Mouse (Mus musculus): ENCODE measurements at regions not wholly inside any gene's neighbourhood (a gene's known extent, or its start where the extent isn't known, plus 50 kb on each side); places are given as distances from the start of the nearest gene placed in this dataset.

- Histone ChIP-seq H3K4me1 (ENCODE audit: control insufficient read depth, insufficient read depth, low read length) (0 out of 2 replicates have a peak, but pooled peaks cover 4% of the 10 kb centered on the region), H3K4me3 (ENCODE audit: low read depth, low read length) (no peak overlapping the region), H3K9me3 (replicated peaks; ENCODE audit: control insufficient read depth, low read length, poor library complexity, severe bottlenecking) (no peaks in the 10 kb centered on the region; the same call in 1 of the 2 replicates), H3K27me3 (ENCODE audit: control insufficient read depth, insufficient read depth, low read depth, low read length) (no peaks in the 10 kb centered on the region), H3K9ac (ENCODE audit: low read depth, low read length) (no peak overlapping the region), H3K4me2 (ENCODE audit: low read length) (peak overlapping the region; percentile 42), H3K36me3 (ENCODE audit: control insufficient read depth, insufficient read depth, low read length) (no peaks in the 10 kb centered on the region), H3K27ac (ENCODE audit: low read length) (no peak overlapping the region)
- WGBS = 33% methylated on average over 17 of the region's 17 CpGs
- peak; percentile 88 for ATAC-seq
Measured at GRCm38 (mm10) chr10:71485063-71485762, 137.7 kb downstream of the Ipmk start.

- Histone ChIP-seq H3K27me3 (ENCODE audit: control insufficient read depth, insufficient read depth, low read depth, low read length) (no peaks in the 10 kb centered on the region), H3K36me3 (ENCODE audit: control insufficient read depth, insufficient read depth, low read length) (no peaks in the 10 kb centered on the region), H3K9me3 (replicated peaks; ENCODE audit: control insufficient read depth, low read length, poor library complexity, severe bottlenecking) (no peaks in the 10 kb centered on the region; the same call in 1 of the 2 replicates), H3K4me1 (ENCODE audit: control insufficient read depth, insufficient read depth, low read length) (0 out of 2 replicates have a peak, but pooled peaks cover 4% of the 10 kb centered on the region), H3K4me2 (ENCODE audit: low read length) (no peak overlapping the region), H3K9ac (ENCODE audit: low read depth, low read length) (no peak overlapping the region), H3K4me3 (ENCODE audit: low read depth, low read length) (no peak overlapping the region), H3K27ac (ENCODE audit: low read length) (no peak overlapping the region)
- WGBS = 84% methylated on average over 7 of the region's 7 CpGs
- ATAC-seq = no peak
Measured at GRCm38 (mm10) chr10:71489791-71490190, 142.2 kb downstream of the Ipmk start.

- Histone ChIP-seq H3K4me3 (ENCODE audit: low read depth, low read length) (no peak overlapping the region), H3K27me3 (ENCODE audit: control insufficient read depth, insufficient read depth, low read depth, low read length) (no peaks in the 10 kb centered on the region), H3K4me1 (ENCODE audit: control insufficient read depth, insufficient read depth, low read length) (peaks cover 5% of the 10 kb centered on the region), H3K4me2 (ENCODE audit: low read length) (no peak overlapping the region), H3K9me3 (replicated peaks; ENCODE audit: control insufficient read depth, low read length, poor library complexity, severe bottlenecking) (no peaks in the 10 kb centered on the region), H3K36me3 (ENCODE audit: control insufficient read depth, insufficient read depth, low read length) (no peaks in the 10 kb centered on the region), H3K27ac (ENCODE audit: low read length) (no peak overlapping the region), H3K9ac (ENCODE audit: low read depth, low read length) (no peak overlapping the region)
- 50% methylated on average over 4 of the region's 5 CpGs for WGBS
- peak; percentile 62; the same call in 1 of the 2 replicates for ATAC-seq
Measured at GRCm38 (mm10) chr10:71502096-71502495, 154.5 kb downstream of the Ipmk start.

DNA sequence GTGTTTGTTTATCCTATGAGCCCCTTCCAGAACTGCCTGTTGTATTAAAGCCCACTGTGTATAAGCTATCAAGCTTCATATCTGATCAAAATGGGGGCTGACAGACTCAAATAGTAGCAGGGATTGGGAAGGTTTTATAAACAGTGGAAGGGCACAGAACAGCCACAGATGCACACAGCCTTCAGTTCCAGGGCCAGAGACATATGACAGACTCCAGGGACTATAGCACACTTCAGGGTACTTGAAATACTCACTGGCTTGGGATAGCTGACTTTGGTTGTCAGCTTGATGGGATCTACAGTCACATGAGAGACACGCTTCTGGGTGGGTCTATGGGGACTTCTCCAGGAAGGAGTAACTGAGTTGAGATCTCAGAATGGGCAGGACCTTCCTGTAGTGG is 156.7 kb downstream of the Ipmk start:
- H3K4me2 ChIP-seq (ENCODE audit: low read length) = no peak overlapping the region
- WGBS = 81% methylated on average over 1 of the region's 1 CpGs
- peaks cover 5% of the 10 kb centered on the region for H3K4me1 ChIP-seq (ENCODE audit: control insufficient read depth, insufficient read depth, low read length)
- H3K27me3 ChIP-seq (ENCODE audit: control insufficient read depth, insufficient read depth, low read depth, low read length) = no peaks in the 10 kb centered on the region
- no peak overlapping the region for H3K4me3 ChIP-seq (ENCODE audit: low read depth, low read length)
- H3K9me3 ChIP-seq (replicated peaks; ENCODE audit: control insufficient read depth, low read length, poor library complexity, severe bottlenecking) = no peaks in the 10 kb centered on the region
- no peak overlapping the region for H3K9ac ChIP-seq (ENCODE audit: low read depth, low read length)
- no peaks in the 10 kb centered on the region for H3K36me3 ChIP-seq (ENCODE audit: control insufficient read depth, insufficient read depth, low read length)
- no peak overlapping the region for H3K27ac ChIP-seq (ENCODE audit: low read length)
- no peak for ATAC-seq

- no peak for ATAC-seq
- Histone ChIP-seq H3K27me3 (ENCODE audit: control insufficient read depth, insufficient read depth, low read depth, low read length) (no peaks in the 10 kb centered on the region), H3K4me2 (ENCODE audit: low read length) (no peak overlapping the region), H3K36me3 (ENCODE audit: control insufficient read depth, insufficient read depth, low read length) (no peaks in the 10 kb centered on the region), H3K27ac (ENCODE audit: low read length) (no peak overlapping the region), H3K9ac (ENCODE audit: low read depth, low read length) (no peak overlapping the region), H3K4me3 (ENCODE audit: low read depth, low read length) (no peak overlapping the region), H3K4me1 (ENCODE audit: control insufficient read depth, insufficient read depth, low read length) (no peaks in the 10 kb centered on the region), H3K9me3 (replicated peaks; ENCODE audit: control insufficient read depth, low read length, poor library complexity, severe bottlenecking) (no peaks in the 10 kb centered on the region)
- WGBS = 81% methylated on average over 2 of the region's 2 CpGs
Measured at GRCm38 (mm10) chr10:71525290-71525689, 177.7 kb downstream of the Ipmk start.

DNA sequence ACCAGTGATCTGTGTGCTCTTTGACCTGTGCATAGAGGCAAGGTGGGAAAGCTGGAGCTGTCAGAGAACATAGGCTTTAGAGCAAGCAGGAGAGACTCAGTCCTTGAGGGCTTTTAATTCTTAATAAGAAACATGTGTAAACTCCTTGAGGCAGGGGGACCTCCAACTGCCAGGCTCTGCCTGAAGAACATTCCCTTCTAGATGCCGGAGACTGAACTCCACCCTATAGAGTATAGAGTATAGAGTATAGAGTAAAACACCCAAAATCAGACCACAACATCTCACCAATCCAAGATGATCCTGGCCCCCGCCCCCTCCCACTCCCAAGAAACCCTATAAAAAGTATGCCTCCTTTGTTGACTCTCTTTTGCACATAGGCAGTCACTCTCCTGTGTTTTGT is 186.2 kb downstream of the Ipmk start:
- 92% methylated on average over 2 of the region's 2 CpGs for WGBS
- Histone ChIP-seq H3K27me3 (ENCODE audit: control insufficient read depth, insufficient read depth, low read depth, low read length) (no peaks in the 10 kb centered on the region), H3K4me3 (ENCODE audit: low read depth, low read length) (no peak overlapping the region), H3K4me2 (ENCODE audit: low read length) (no peak overlapping the region), H3K36me3 (ENCODE audit: control insufficient read depth, insufficient read depth, low read length) (no peaks in the 10 kb centered on the region), H3K9ac (ENCODE audit: low read depth, low read length) (no peak overlapping the region), H3K27ac (ENCODE audit: low read length) (no peak overlapping the region), H3K4me1 (ENCODE audit: control insufficient read depth, insufficient read depth, low read length) (no peaks in the 10 kb centered on the region), H3K9me3 (replicated peaks; ENCODE audit: control insufficient read depth, low read length, poor library complexity, severe bottlenecking) (0 out of 2 replicates have a peak, but pooled peaks cover 2% of the 10 kb centered on the region)
- ATAC-seq = no peak

DNA sequence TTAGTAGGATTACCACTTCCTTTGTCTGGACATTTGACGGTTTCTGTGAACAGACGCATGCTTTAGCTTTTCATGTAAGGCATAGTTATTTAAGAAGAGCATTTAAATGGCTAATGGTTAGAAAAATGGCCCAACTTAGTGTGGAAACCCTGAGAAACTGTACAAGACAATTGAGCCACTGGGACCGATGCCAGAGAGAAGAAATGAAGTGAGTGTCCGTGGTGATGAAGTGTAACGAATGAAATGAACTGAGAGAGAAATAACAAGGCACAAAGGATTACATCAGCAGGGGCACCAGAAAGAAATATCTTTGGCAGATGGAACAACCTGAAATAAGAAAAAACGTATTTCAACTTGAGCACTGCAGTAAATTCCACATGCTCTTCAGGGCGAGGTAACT is 197.9 kb downstream of the Ipmk start:
- ATAC-seq = no peak
- 78% methylated on average over 7 of the region's 7 CpGs for WGBS

GRCm38 (mm10) chr10:71546507-71546906 is 198.9 kb downstream of the Ipmk start:
- ATAC-seq = no peak
- no peak overlapping the region for H3K27ac ChIP-seq (ENCODE audit: low read length)
- H3K9ac ChIP-seq (ENCODE audit: low read depth, low read length) = no peak overlapping the region
- H3K36me3 ChIP-seq (ENCODE audit: control insufficient read depth, insufficient read depth, low read length) = no peaks in the 10 kb centered on the region
- H3K4me1 ChIP-seq (ENCODE audit: control insufficient read depth, insufficient read depth, low read length) = no peaks in the 10 kb centered on the region
- H3K4me2 ChIP-seq (ENCODE audit: low read length) = no peak overlapping the region
- H3K9me3 ChIP-seq (replicated peaks; ENCODE audit: control insufficient read depth, low read length, poor library complexity, severe bottlenecking) = no peaks in the 10 kb centered on the region
- no peaks in the 10 kb centered on the region for H3K27me3 ChIP-seq (ENCODE audit: control insufficient read depth, insufficient read depth, low read depth, low read length)
- 87% methylated on average over 7 of the region's 7 CpGs for WGBS
- H3K4me3 ChIP-seq (ENCODE audit: low read depth, low read length) = no peak overlapping the region

More for the DNA sequence above, 197.9 kb downstream of the Ipmk start:
- H3K36me3 ChIP-seq (ENCODE audit: control insufficient read depth, insufficient read depth, low read length) = no peaks in the 10 kb centered on the region
- no peaks in the 10 kb centered on the region for H3K27me3 ChIP-seq (ENCODE audit: control insufficient read depth, insufficient read depth, low read depth, low read length)
- no peak overlapping the region for H3K4me2 ChIP-seq (ENCODE audit: low read length)
- no peak overlapping the region for H3K9ac ChIP-seq (ENCODE audit: low read depth, low read length)
- H3K4me1 ChIP-seq (ENCODE audit: control insufficient read depth, insufficient read depth, low read length) = no peaks in the 10 kb centered on the region
- H3K4me3 ChIP-seq (ENCODE audit: low read depth, low read length) = no peak overlapping the region
- no peaks in the 10 kb centered on the region for H3K9me3 ChIP-seq (replicated peaks; ENCODE audit: control insufficient read depth, low read length, poor library complexity, severe bottlenecking)
- H3K27ac ChIP-seq (ENCODE audit: low read length) = no peak overlapping the region

DNA sequence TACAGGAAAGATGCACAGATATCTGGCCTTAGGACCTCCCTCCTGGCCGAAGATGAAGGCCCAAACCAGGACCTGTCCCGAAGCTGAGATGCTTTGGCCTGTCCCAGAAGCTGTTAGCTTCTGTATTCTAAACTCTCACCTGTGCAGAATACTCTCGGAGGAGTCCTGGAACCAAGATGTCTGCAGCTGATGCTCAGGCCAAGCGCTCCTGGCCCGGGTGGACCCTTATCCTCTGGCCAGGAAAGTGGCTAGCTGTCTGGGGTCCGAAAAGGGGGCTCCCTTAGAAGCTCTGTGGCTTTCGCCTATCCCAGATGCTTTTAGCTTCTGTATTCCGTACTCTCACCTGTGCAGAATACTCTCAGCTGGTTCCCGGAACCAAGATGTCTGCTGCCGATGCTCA is 236.2 kb downstream of the Ipmk start:
- Histone ChIP-seq H3K4me2 (ENCODE audit: low read length) (no peak overlapping the region), H3K9me3 (replicated peaks; ENCODE audit: control insufficient read depth, low read length, poor library complexity, severe bottlenecking) (no peaks in the 10 kb centered on the region), H3K27me3 (ENCODE audit: control insufficient read depth, insufficient read depth, low read depth, low read length) (no peaks in the 10 kb centered on the region), H3K4me1 (ENCODE audit: control insufficient read depth, insufficient read depth, low read length) (no peaks in the 10 kb centered on the region), H3K9ac (ENCODE audit: low read depth, low read length) (no peak overlapping the region), H3K27ac (ENCODE audit: low read length) (no peak overlapping the region), H3K4me3 (ENCODE audit: low read depth, low read length) (no peak overlapping the region), H3K36me3 (ENCODE audit: control insufficient read depth, insufficient read depth, low read length) (no peaks in the 10 kb centered on the region)
- 93% methylated on average over 10 of the region's 10 CpGs for WGBS
- ATAC-seq = no peak
